ENCODE assay signal across 10 mouse cellular contexts in genomic region chr4:49913636-49914035, GRCm38 (mm10).
DNase-seq lines count a peak whose midpoint lies in the region; ATAC-seq and TF ChIP-seq lines count a peak whose summit lies in the region.
"Had no signal": no experiment of that assay in that cellular context is flagged by ENCODE, and none has a peak within 500 bp of the region (broad histone marks: within the 10 kb centered on the region; RNA-seq: fewer than 3 reads in every experiment).

No protein-coding gene starts in this region.

- peak; percentile 93 for ATAC-seq in hindbrain, postnatal 0 days

- peaks cover 4% of the 10 kb centered on the region; the same call in 1 of the 2 replicates for H3K4me1 ChIP-seq in hindbrain, postnatal 0 days (ENCODE audit: insufficient read depth, low read length)

- intact Hi-C loops in heart, postnatal 10 days (cut with DNase I), result no loop called here

- H3K4me3 ChIP-seq in hindbrain, postnatal 0 days (ENCODE audit: low read length), result no peak overlapping the region

- peak; percentile 63 to 65 for DNase-seq in heart, postnatal 10 days
- DNase-seq in heart, adult 11 months, result no peak
- peak; percentile 17 to 19 for DNase-seq in cerebellum, adult 18-20 months
- DNase-seq in hindbrain, postnatal 0 days (ENCODE audit: low spot score), result peak; percentile 88
- DNase-seq in retina, postnatal 7 days (ENCODE audit: low read depth, low spot score), result peak; percentile 16
- DNase-seq in kidney, adult 11 months, result no peak
- DNase-seq in urinary bladder, postnatal 25 days (ENCODE audit: low spot score), result no peak
- no peak for DNase-seq in ovary, postnatal 36 days (ENCODE audit: low spot score)
- DNase-seq: adrenal gland, postnatal 14 days had no signal

- peak overlapping the region; percentile 62 for H3K27ac ChIP-seq in hindbrain, postnatal 0 days
- H3K27ac ChIP-seq: kidney, postnatal 0 days had no signal

- H3K36me3 ChIP-seq in hindbrain, postnatal 0 days (ENCODE audit: insufficient read depth, low read length), result no peaks in the 10 kb centered on the region

- H3K4me2 ChIP-seq in hindbrain, postnatal 0 days (ENCODE audit: low read depth, low read length), result no peak overlapping the region

- no peak overlapping the region for H3K9ac ChIP-seq in hindbrain, postnatal 0 days (replicated peaks; ENCODE audit: low read length)

- no peaks in the 10 kb centered on the region for H3K9me3 ChIP-seq in hindbrain, postnatal 0 days (ENCODE audit: low read length)

- TF ChIP-seq CTCF in hindbrain, postnatal 0 days (IDR thresholded peaks at IDR 0.05; ENCODE audit: low read depth), result no peak

- WGBS in hindbrain, postnatal 0 days, result 35% methylated on average over 2 of the region's 2 CpGs

- H3K27me3 ChIP-seq in hindbrain, postnatal 0 days (ENCODE audit: insufficient read depth, low read length), result no peaks in the 10 kb centered on the region

Comparison
In these comparisons a context has a peak if more than half of its experiments do, and no peak if none do; other contexts are left out.
1. DNase-seq: peak in heart, postnatal 10 days (2 of 2), cerebellum, adult 18-20 months (2 of 2), hindbrain, postnatal 0 days (single experiment) and retina, postnatal 7 days (single experiment); none in heart, adult 11 months (single experiment), kidney, adult 11 months (single experiment), urinary bladder, postnatal 25 days (single experiment) and ovary, postnatal 36 days (single experiment).